Mouse (Mus musculus): ENCODE results near the gene Asl. TPM values are rescaled to one million over a fixed set of nuclear protein-coding genes. Genes with fewer than 3 reads are reported as not detected.
A peak's percentile ranks its signal among the peaks of the same experiment; 100 is the strongest.

Asl gene
- polyA plus RNA-seq, 1 experiment from 2014 or later = 27.3 TPM

DNA sequence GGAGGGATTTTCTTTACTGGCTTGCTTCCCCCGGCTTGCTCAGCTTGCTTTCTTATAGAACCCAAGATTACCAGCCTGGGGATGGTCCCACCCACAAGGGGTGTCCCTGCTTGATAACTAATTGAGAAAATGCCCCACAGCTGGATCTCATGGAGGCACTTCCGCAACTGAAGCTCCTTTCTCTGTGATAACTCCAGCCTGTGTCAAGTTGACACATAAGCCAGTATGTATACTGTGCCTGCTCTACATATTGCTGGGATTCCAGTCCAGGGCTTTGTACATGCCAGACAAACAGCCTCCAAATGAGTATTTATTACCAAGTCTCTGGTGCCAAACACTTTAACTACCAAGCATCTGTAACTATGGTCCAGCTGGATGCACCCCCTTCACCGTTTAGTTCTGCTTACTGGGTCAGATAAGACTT is 38.8 kb upstream of the Asl start:
- no peak for TF ChIP-seq EP300 (IDR thresholded peaks at IDR 0.05)
- TF ChIP-seq CTCF (IDR thresholded peaks at IDR 0.05) = no peak
- no peak for DNase-seq (ENCODE audit: low spot score)
- Histone ChIP-seq H3K4me2 (replicated peaks; ENCODE audit: low read depth, low read length) (no peak overlapping the region), H3K9me3 (ENCODE audit: low read length) (no peaks in the 10 kb centered on the region), H3K4me3 (ENCODE audit: low read depth, low read length) (no peak overlapping the region), H3K27me3 (replicated peaks; ENCODE audit: insufficient read depth, low read length) (no peaks in the 10 kb centered on the region), H3K36me3 (ENCODE audit: insufficient read depth, low read length) (no peaks in the 10 kb centered on the region), H3K9ac (replicated peaks; ENCODE audit: low read depth) (no peak overlapping the region), H3K4me1 (ENCODE audit: insufficient read depth, low read depth, low read length) (no peaks in the 10 kb centered on the region), H3K27ac (ENCODE audit: low read length) (no peak overlapping the region)
- ATAC-seq = no peak
- 53% methylated on average over 3 of the region's 3 CpGs for WGBS

DNA sequence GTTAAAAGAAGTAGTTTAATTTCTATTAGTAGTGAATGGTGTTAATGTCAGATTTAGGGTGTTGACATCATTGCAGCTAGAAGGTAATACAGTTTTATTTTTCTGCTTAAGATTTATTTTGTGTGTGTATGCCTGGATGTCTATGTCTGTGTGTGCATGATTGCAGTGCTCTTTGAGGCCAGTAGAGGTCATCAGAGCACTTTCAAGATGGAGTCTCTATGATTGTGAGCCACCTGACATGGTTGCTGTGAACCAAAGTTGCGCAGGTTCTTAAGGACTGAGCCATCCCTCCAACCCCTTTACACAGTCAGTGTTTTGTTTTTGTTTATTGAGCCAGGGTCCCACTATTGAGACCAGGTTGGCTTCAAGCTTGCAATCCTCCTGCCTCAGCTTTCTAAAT is 36.5 kb upstream of the Asl start:
- Histone ChIP-seq H3K27ac (ENCODE audit: low read length) (no peak overlapping the region), H3K4me2 (replicated peaks; ENCODE audit: low read depth, low read length) (no peak overlapping the region), H3K36me3 (ENCODE audit: insufficient read depth, low read length) (no peaks in the 10 kb centered on the region), H3K9me3 (ENCODE audit: low read length) (no peaks in the 10 kb centered on the region), H3K4me1 (ENCODE audit: insufficient read depth, low read depth, low read length) (no peaks in the 10 kb centered on the region), H3K9ac (replicated peaks; ENCODE audit: low read depth) (no peak overlapping the region), H3K4me3 (ENCODE audit: low read depth, low read length) (no peak overlapping the region), H3K27me3 (replicated peaks; ENCODE audit: insufficient read depth, low read length) (no peaks in the 10 kb centered on the region)
- DNase-seq (ENCODE audit: low spot score) (no peak), ATAC-seq (no peak)
- 97% methylated on average over 1 of the region's 1 CpGs for WGBS
- peak; percentile 53 for TF ChIP-seq CTCF (IDR thresholded peaks at IDR 0.05)
- TF ChIP-seq EP300 (IDR thresholded peaks at IDR 0.05) = no peak

DNA sequence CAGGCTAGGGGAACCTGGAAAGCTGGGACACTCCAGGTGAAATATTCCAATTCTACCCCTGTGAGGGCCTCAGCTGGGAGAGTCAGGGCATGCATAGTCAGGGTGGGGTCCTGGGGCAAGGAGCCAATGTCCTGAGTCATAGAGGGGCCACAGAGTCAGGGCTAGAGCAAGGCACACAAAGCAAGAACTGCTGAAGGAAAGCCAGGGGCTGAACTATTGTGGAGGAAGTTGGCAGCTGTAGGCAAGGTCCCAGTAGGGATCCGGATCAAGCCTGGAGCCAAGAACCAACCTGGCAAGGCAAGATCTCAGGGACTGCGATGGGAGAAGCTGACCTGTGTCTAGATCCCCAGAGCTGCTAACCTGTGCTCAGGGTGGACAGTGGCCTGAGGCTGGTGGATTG is 34.7 kb upstream of the Asl start:
- Histone ChIP-seq H3K36me3 (ENCODE audit: insufficient read depth, low read length) (no peaks in the 10 kb centered on the region), H3K4me1 (ENCODE audit: insufficient read depth, low read depth, low read length) (no peaks in the 10 kb centered on the region), H3K4me3 (ENCODE audit: low read depth, low read length) (no peak overlapping the region), H3K27me3 (replicated peaks; ENCODE audit: insufficient read depth, low read length) (no peaks in the 10 kb centered on the region), H3K9ac (replicated peaks; ENCODE audit: low read depth) (no peak overlapping the region), H3K4me2 (replicated peaks; ENCODE audit: low read depth, low read length) (no peak overlapping the region), H3K9me3 (ENCODE audit: low read length) (no peaks in the 10 kb centered on the region), H3K27ac (ENCODE audit: low read length) (no peak overlapping the region)
- 67% methylated on average over 2 of the region's 2 CpGs for WGBS
- DNase-seq (ENCODE audit: low spot score) (no peak), ATAC-seq (no peak)
- TF ChIP-seq EP300 (IDR thresholded peaks at IDR 0.05) (no peak), CTCF (IDR thresholded peaks at IDR 0.05) (no peak)

DNA sequence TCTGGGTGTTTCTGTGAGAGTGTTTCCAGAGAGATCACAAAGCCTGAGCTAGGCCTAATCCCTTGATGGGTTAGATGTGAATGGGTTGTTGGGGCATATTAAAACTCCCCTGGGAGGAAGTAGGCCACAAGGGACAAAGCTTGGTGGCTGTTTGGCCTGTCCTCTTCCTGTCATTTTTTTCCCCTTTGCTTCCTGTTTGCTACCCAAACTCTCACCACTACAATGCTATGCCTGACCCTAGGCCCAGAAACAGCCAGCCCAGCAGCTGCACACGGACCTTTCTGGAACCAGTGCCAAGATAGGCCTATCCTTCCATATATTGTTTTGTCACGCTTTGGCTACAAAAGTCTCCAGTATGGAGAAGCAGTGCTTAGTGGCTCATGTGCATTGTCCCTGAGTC is 33.0 kb upstream of the Asl start:
- WGBS = 40% methylated on average over 2 of the region's 2 CpGs

DNA sequence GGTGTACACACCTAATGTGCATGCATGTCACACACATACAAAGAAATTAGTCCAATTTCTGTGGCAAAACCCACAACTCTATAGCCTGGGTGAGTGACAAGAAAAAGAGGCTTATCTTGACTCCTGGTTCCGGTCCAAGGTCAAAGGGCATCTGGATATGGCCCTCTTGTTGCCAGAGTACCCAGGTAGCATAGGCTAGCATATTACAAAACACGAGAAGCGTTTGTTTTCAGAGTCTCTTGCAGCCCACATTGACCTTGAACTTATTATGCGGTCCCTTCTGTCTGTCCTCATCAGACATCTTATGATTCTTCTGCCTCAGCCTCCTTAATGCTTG is 31.2 kb upstream of the Asl start:
- WGBS = 80% methylated on average over 4 of the region's 4 CpGs

More for the DNA sequence above, 33.0 kb upstream of the Asl start:
- H3K4me1 ChIP-seq (ENCODE audit: insufficient read depth, low read depth, low read length) = no peaks in the 10 kb centered on the region
- H3K27ac ChIP-seq (ENCODE audit: low read length) = no peak overlapping the region
- no peak overlapping the region for H3K9ac ChIP-seq (replicated peaks; ENCODE audit: low read depth)
- H3K27me3 ChIP-seq (replicated peaks; ENCODE audit: insufficient read depth, low read length) = no peaks in the 10 kb centered on the region
- no peak overlapping the region for H3K4me2 ChIP-seq (replicated peaks; ENCODE audit: low read depth, low read length)
- peak; percentile 24 for DNase-seq (ENCODE audit: low spot score)
- peak; percentile 28; the same call in 1 of the 2 replicates for ATAC-seq
- no peak for TF ChIP-seq EP300 (IDR thresholded peaks at IDR 0.05)
- no peak for TF ChIP-seq CTCF (IDR thresholded peaks at IDR 0.05)
- no peaks in the 10 kb centered on the region for H3K9me3 ChIP-seq (ENCODE audit: low read length)
- no peaks in the 10 kb centered on the region for H3K36me3 ChIP-seq (ENCODE audit: insufficient read depth, low read length)
- H3K4me3 ChIP-seq (ENCODE audit: low read depth, low read length) = no peak overlapping the region

DNA sequence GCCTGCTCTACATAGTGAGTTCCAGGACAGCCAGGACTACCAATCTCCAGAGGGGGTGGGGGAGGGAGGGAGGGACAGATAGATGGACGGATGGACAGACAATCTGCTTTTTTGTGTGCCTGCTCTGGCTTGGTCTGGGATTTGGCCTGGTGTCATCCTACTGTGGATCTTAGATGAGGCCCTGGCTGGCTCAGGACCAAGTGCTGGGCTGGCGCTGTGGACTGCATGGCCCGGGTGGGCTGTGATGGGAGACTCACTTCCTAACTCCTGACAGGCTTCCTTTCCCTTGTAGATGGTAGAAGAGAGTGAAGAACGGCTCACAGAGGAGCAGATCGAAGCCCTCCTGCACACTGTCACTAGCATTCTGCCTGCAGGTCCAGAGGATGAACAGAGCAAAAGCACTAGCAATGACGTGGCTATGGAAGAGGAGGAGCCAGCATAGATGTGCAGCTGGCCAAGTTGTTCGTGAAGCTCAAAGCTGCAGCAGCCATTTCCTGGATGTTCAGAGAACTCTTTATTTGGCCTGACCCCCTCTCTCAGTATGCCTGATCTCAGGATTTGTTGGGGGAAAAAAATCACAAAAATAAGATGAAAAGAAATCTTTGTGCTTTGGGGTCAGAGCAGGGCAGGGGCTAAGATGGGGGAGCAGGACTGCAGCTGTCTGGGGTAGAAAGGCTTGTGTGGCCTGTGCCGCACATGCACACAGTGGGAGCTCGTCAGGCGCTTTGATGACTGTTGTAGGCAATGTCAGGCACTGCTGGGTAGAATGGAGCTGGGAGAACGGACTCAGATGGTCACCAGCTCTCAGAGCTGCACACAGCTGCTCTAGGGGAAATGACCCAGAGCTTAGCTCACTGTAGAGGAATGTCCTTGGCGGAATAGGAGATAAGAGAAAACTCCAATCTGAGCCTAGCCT is 30.6 kb upstream of the Asl start:
- Histone ChIP-seq H3K4me1 (ENCODE audit: insufficient read depth, low read depth, low read length) (no peaks in the 10 kb centered on the region), H3K9me3 (ENCODE audit: low read length) (no peaks in the 10 kb centered on the region), H3K4me2 (replicated peaks; ENCODE audit: low read depth, low read length) (no peak overlapping the region), H3K27me3 (replicated peaks; ENCODE audit: insufficient read depth, low read length) (no peaks in the 10 kb centered on the region), H3K9ac (replicated peaks; ENCODE audit: low read depth) (no peak overlapping the region), H3K4me3 (ENCODE audit: low read depth, low read length) (no peak overlapping the region), H3K36me3 (ENCODE audit: insufficient read depth, low read length) (0 out of 2 replicates have a peak, but pooled peaks cover 3% of the 10 kb centered on the region), H3K27ac (ENCODE audit: low read length) (no peak overlapping the region)
- DNase-seq (ENCODE audit: low spot score) = no peak
- 67% methylated on average over 12 of the region's 12 CpGs for WGBS
- peak; percentile 49 for ATAC-seq
- TF ChIP-seq EP300 (IDR thresholded peaks at IDR 0.05) (no peak), CTCF (IDR thresholded peaks at IDR 0.05) (no peak)

More for the DNA sequence above, 31.2 kb upstream of the Asl start:
- Histone ChIP-seq H3K4me2 (replicated peaks; ENCODE audit: low read depth, low read length) (no peak overlapping the region), H3K9ac (replicated peaks; ENCODE audit: low read depth) (no peak overlapping the region), H3K4me1 (ENCODE audit: insufficient read depth, low read depth, low read length) (no peaks in the 10 kb centered on the region), H3K27ac (ENCODE audit: low read length) (no peak overlapping the region), H3K4me3 (ENCODE audit: low read depth, low read length) (no peak overlapping the region), H3K36me3 (ENCODE audit: insufficient read depth, low read length) (no peaks in the 10 kb centered on the region), H3K27me3 (replicated peaks; ENCODE audit: insufficient read depth, low read length) (no peaks in the 10 kb centered on the region), H3K9me3 (ENCODE audit: low read length) (no peaks in the 10 kb centered on the region)
- TF ChIP-seq EP300 (IDR thresholded peaks at IDR 0.05) (no peak), CTCF (IDR thresholded peaks at IDR 0.05) (no peak)
- DNase-seq (ENCODE audit: low spot score) (no peak), ATAC-seq (no peak)
